ENCODE assay signal across 9 mouse cellular contexts in genomic region chr15:84450441-84451183, GRCm38 (mm10). TPM values are rescaled to one million over a fixed set of nuclear protein-coding genes. Genes with fewer than 3 reads are reported as not detected.
DNase-seq lines count a peak whose midpoint lies in the region; ATAC-seq and TF ChIP-seq lines count a peak whose summit lies in the region.
"Had no signal": no experiment of that assay in that cellular context is flagged by ENCODE, and none has a peak within 500 bp of the region (broad histone marks: within the 10 kb centered on the region; RNA-seq: fewer than 3 reads in every experiment).

No protein-coding gene starts in this region.

- peak; percentile 68 for ATAC-seq in Patski

- CTCF ChIA-PET in Patski (lab: Charles Lee) = interaction anchor here (1.2 kb wide), 1 partner anchor 19 kb away, joined by 3 read pairs; no protein-coding TSS in a partner anchor

- no peak for TF ChIP-seq POLR2A in heart, adult 2 months (IDR thresholded peaks at IDR 0.05; ENCODE audit: insufficient read depth, low read depth, low read length)

- no peaks in the 10 kb centered on the region for H3K36me3 ChIP-seq in heart, adult 2 months (ENCODE audit: control insufficient read depth, insufficient read depth, low read length)

- WGBS in heart, adult 2 months = 1% methylated on average over 21 of the region's 21 CpGs

- POLR2A ChIA-PET in Patski (lab: Charles Lee) = no interaction called here

- peak overlapping the region; percentile 1; the same call in 1 of the 2 replicates for H3K9ac ChIP-seq in heart, adult 2 months (ENCODE audit: low read depth, low read length)

- no peak overlapping the region for H3K4me3 ChIP-seq in heart, adult 2 months

- H3K4me1 ChIP-seq in heart, adult 2 months (ENCODE audit: control insufficient read depth, insufficient read depth, low read length) = peaks cover 3% of the 10 kb centered on the region

- TF ChIP-seq CTCF in Patski (IDR thresholded peaks at IDR 0.05) = no peak
- TF ChIP-seq CTCF in heart, adult 2 months (IDR thresholded peaks at IDR 0.05) = no peak

- H3K27ac ChIP-seq in heart, adult 2 months = no peak overlapping the region

- in situ Hi-C loops in Patski (cut with MboI; ENCODE audit: low pct_unique_long_range_greater_than_20kb) = no loop called here

- H3K27me3 ChIP-seq in Patski = peaks cover 10% of the 10 kb centered on the region
- H3K27me3 ChIP-seq in heart, adult 2 months (ENCODE audit: control insufficient read depth, insufficient read depth, low read length) = peaks cover 4% of the 10 kb centered on the region

- no peaks in the 10 kb centered on the region for H3K79me2 ChIP-seq in heart, adult 2 months (replicated peaks; ENCODE audit: control insufficient read depth, insufficient read depth, low read length)

- no peak for TF ChIP-seq EP300 in heart, adult 2 months (IDR thresholded peaks at IDR 0.05; ENCODE audit: insufficient read depth, low read depth, low read length)

- DNase-seq in 3T3-L1 (ENCODE audit: low read depth, low spot score) = peak; percentile 60
- DNase-seq in Patski (ENCODE audit: low read depth, low spot score) = no peak
- peak; percentile 76 for DNase-seq in embryo, embryonic 9.5 days (ENCODE audit: extremely low spot score)
- peak; percentile 58 to 60 for DNase-seq in heart, adult 2 months
- peak; percentile 71 to 77 for DNase-seq in layer of hippocampus, adult 18-20 months (ENCODE audit: low spot score in 2 of 2)
- DNase-seq in lung, postnatal 10 days = peak; percentile 36
- peak; percentile 69 for DNase-seq in ovary, postnatal 36 days (ENCODE audit: low spot score)
- DNase-seq in T-cell, adult 2 months (ENCODE audit: low spot score) = no peak

- intact Hi-C loops in heart, adult 2 months (cut with DNase I) = no loop called here

RNA-seq across cellular contexts. Expression of gene Shisal1, which starts 3.7 kb away (rescaled TPM):
- polyA plus RNA-seq in Patski (2021) = 0.01 TPM
- 1 to 10 TPM; 1.1 to 1.7 TPM for total RNA-seq in heart, adult 2 months (2021)
- 1.00 and 1.8 TPM in 2 replicates for polyA plus RNA-seq in heart, adult 2 months (2012; rRNA removed)
- total RNA-seq in layer of hippocampus, adult 18-20 months (2021) = 10 to 100 TPM; 55.5 to 61.5 TPM
- total RNA-seq: neutrophil, adult 5-6 weeks had no signal

Comparison
In these comparisons a context has a peak if more than half of its experiments do, and no peak if none do; other contexts are left out.
1. DNase-seq: peak in 3T3-L1 (single experiment), embryo, embryonic 9.5 days (single experiment), heart, adult 2 months (2 of 2), layer of hippocampus, adult 18-20 months (2 of 2), lung, postnatal 10 days (single experiment) and ovary, postnatal 36 days (single experiment); none in Patski (single experiment) and T-cell, adult 2 months (single experiment).
2. RNA of gene Shisal1, which starts 3.7 kb away (total RNA-seq): 55.5 to 61.5 TPM in layer of hippocampus, adult 18-20 months; 1.1 to 1.7 TPM in heart, adult 2 months; every median in the first group is over 10 times any median in the second.